Mouse (Mus musculus) cerebellum, postnatal 25 days (tissue): ENCODE results near the gene Asf1a.
"Not testable (repeated sequence)": the region's sequence is repeated elsewhere in the genome, so short reads cannot be mapped to it uniquely, and the experiment has no call there.

Experiments used
- DNase-seq, 2 experiments: peaks; one replicate each; pipeline ENCODE4 v3.0.0; 2021; ENCODE audit warnings: mixed read lengths in 2 of 2

The Asf1a gene

DNA sequence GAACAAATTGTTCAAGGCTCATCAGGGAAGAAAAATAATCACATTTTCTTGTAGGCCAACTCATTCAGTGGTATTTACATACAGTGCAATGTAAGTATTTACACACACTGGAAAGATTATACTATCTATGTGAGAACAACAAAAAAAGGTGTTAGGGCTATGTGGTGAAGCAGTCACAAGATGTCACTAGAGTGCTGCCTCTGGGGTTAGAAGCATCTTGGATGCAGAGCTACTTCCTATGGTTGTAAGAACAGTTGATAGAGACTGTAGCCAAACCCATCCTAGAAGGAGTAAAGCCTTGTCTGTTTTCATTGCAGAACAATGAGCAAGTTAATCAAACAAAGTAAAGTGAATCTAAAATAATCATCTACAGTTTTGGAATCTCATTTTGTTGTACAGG lies 45.0 kb downstream of the Asf1a start:
- peak; percentile 43 to 68 for DNase-seq

DNA sequence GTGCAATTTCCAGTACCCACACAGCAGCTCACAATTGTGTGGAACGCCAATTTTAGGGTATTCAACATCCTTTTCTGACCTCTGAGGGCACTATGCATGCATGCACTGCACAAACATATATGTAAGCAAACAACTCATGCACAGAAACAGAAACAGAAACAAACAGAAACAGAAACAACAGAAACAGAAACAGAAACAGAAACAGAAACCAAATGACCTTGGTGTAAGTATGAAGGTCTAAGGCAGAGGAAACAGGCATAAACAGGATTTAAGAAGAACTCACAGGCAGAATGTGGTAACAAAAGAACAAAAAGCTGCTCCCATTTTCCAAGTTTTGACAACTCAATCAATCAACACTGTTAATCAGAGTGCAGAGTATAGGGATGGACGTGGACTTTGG lies 54.1 kb downstream of the Asf1a start:
- no peak for DNase-seq

DNA sequence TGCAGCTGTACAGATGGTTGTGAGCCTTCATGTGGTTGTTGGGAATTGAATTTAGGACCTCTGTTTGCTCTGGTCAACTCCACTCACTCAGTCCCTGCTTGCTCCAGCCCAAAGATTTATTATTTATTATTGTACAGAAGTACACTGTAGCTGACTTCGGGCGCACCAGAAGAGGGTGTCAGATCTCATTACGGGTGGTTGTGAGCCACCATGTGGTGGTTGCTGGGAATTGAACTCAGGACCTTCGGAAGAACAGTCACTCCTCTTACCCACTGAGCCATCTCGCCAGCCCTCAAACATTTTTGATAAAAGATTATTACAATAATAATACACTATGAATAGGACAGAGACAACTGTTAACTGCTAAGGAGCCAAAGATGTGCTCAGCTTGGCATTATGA lies 57.7 kb downstream of the Asf1a start:
- not testable (repeated sequence) for DNase-seq
